Mouse (Mus musculus): ENCODE data around the gene Dnali1. TPM values are rescaled to one million over a fixed set of nuclear protein-coding genes. Genes with fewer than 3 reads are reported as not detected.

Dnali1 gene
- total and polyA plus RNA-seq, 2 experiments from 2014 or later: not detected

DNA sequence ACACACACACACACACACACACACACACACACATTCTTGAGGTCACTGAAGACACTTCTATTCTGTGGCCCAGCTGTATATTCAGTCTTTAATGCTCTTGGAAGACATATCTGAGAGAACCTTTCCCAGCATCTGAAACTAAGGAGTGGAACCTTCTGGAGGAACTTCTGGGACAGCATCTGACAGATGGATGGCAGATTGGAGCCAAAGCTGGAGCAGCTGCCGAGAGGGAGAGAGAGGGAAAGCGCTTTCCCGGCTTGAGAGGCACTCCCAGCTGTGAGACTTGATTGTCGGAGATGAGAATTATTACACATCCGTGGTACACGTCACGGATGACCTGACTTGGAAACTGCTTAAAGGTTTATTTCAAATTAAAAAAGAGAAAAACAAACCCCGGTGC lies 56.8 kb downstream of the Dnali1 start:
- H3K4me2 ChIP-seq (ENCODE audit: low read depth, low read length): no peak overlapping the region
- H3K9me3 ChIP-seq (replicated peaks; ENCODE audit: control insufficient read depth, low read length): no peaks in the 10 kb centered on the region
- DNase-seq (ENCODE audit: low spot score) (no peak), ATAC-seq (ENCODE audit: insufficient read depth, low read depth) (no peak)
- no peaks in the 10 kb centered on the region for H3K4me1 ChIP-seq (ENCODE audit: control insufficient read depth, insufficient read depth)
- no peak overlapping the region for H3K27ac ChIP-seq (ENCODE audit: low read depth)
- no peak overlapping the region for H3K9ac ChIP-seq (replicated peaks; ENCODE audit: low read depth, low read length)
- TF ChIP-seq CTCF (IDR thresholded peaks at IDR 0.05; ENCODE audit: low read depth) (no peak), EP300 (IDR thresholded peaks at IDR 0.05; ENCODE audit: low read depth) (no peak)
- H3K4me3 ChIP-seq (ENCODE audit: low read depth, low read length): no peak overlapping the region
- H3K27me3 ChIP-seq (ENCODE audit: control insufficient read depth, insufficient read depth, low read length): peaks cover 43% of the 10 kb centered on the region
- no peaks in the 10 kb centered on the region for H3K36me3 ChIP-seq (replicated peaks; ENCODE audit: control insufficient read depth, insufficient read depth, low read length)
- 64% methylated on average over 8 of the region's 8 CpGs for WGBS

DNA sequence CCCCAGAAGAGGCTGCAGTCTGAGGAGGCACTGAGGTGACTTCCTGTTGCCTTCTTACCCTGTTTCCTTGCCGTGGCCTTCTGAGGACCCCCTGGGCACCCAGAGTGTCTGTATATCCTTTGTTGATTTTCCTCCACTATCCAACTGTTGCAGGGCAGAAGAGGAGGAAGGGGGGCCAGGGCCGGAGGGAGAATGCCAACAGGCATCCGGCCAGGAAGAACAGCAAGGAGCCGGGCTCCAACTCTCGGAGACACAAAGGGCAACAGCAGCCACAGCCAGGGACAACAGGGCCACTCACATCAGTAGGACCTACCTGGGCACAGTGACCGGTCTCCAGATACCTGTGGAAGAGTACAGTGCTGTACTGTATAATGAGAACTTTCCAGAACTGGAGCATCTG lies 57.3 kb downstream of the Dnali1 start:
- Histone ChIP-seq H3K9me3 (replicated peaks; ENCODE audit: control insufficient read depth, low read length) (no peaks in the 10 kb centered on the region), H3K4me2 (ENCODE audit: low read depth, low read length) (no peak overlapping the region), H3K36me3 (replicated peaks; ENCODE audit: control insufficient read depth, insufficient read depth, low read length) (no peaks in the 10 kb centered on the region), H3K4me1 (ENCODE audit: control insufficient read depth, insufficient read depth) (no peaks in the 10 kb centered on the region), H3K27me3 (ENCODE audit: control insufficient read depth, insufficient read depth, low read length) (peaks cover 43% of the 10 kb centered on the region), H3K4me3 (ENCODE audit: low read depth, low read length) (no peak overlapping the region), H3K9ac (replicated peaks; ENCODE audit: low read depth, low read length) (no peak overlapping the region), H3K27ac (ENCODE audit: low read depth) (no peak overlapping the region)
- TF ChIP-seq CTCF (IDR thresholded peaks at IDR 0.05; ENCODE audit: low read depth) (no peak), EP300 (IDR thresholded peaks at IDR 0.05; ENCODE audit: low read depth) (no peak)
- no peak for DNase-seq (ENCODE audit: low spot score)
- ATAC-seq (ENCODE audit: insufficient read depth, low read depth): no peak
- 54% methylated on average over 6 of the region's 6 CpGs for WGBS

DNA sequence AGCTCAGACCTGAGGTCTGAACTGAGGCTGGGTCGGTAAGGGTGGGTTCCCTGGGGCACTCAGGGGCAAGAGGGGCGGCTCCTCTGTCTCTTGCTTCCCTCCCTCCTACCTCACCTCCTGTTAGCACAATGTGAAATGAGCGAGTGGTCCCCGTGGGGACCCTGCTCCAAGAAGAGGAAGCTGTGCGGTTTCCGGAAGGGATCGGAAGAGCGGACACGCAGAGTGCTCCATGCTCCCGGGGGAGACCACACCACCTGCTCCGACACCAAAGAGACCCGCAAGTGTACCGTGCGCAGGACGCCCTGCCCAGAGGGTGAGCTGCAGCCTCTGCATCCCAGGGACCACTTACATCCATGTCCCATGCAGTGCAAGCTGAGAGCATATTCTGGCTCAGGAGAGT lies 58.0 kb downstream of the Dnali1 start:
- Histone ChIP-seq H3K4me2 (ENCODE audit: low read depth, low read length) (no peak overlapping the region), H3K27ac (ENCODE audit: low read depth) (no peak overlapping the region), H3K36me3 (replicated peaks; ENCODE audit: control insufficient read depth, insufficient read depth, low read length) (no peaks in the 10 kb centered on the region), H3K9ac (replicated peaks; ENCODE audit: low read depth, low read length) (no peak overlapping the region), H3K4me1 (ENCODE audit: control insufficient read depth, insufficient read depth) (no peaks in the 10 kb centered on the region), H3K9me3 (replicated peaks; ENCODE audit: control insufficient read depth, low read length) (no peaks in the 10 kb centered on the region), H3K4me3 (ENCODE audit: low read depth, low read length) (no peak overlapping the region), H3K27me3 (ENCODE audit: control insufficient read depth, insufficient read depth, low read length) (peaks cover 43% of the 10 kb centered on the region)
- DNase-seq (ENCODE audit: low spot score) (no peak), ATAC-seq (ENCODE audit: insufficient read depth, low read depth) (no peak)
- WGBS: 47% methylated on average over 15 of the region's 15 CpGs
- TF ChIP-seq EP300 (IDR thresholded peaks at IDR 0.05; ENCODE audit: low read depth) (no peak), CTCF (IDR thresholded peaks at IDR 0.05; ENCODE audit: low read depth) (no peak)

Other genes with a start within 250 kb of the Dnali1 start
- 31.8 and 41.3 TPM in 2 replicates for gene Yrdc, start 215.0 kb downstream of the Dnali1 start, total RNA-seq (2014; rRNA removed; ENCODE audit: low replicate concordance)
- gene Yrdc, start 215.0 kb downstream of the Dnali1 start, polyA plus RNA-seq (2015; fragmentation: Nextera tagmentation; extraction: Ambion mirVana): 15.8 and 16.9 TPM in 2 replicates
- 70.2 and 127 TPM in 2 replicates for gene 1110065P20Rik, start 214.5 kb downstream of the Dnali1 start, total RNA-seq (2014; rRNA removed; ENCODE audit: low replicate concordance)
- 51.5 and 54.3 TPM in 2 replicates for gene 1110065P20Rik, start 214.5 kb downstream of the Dnali1 start, polyA plus RNA-seq (2015; fragmentation: Nextera tagmentation; extraction: Ambion mirVana)
- 0.39 TPM in 1 of 2 replicates, not detected in the other for gene Maneal, start 203.5 kb downstream of the Dnali1 start, total RNA-seq (2014; rRNA removed; ENCODE audit: low replicate concordance)
- 0.04 and 0.11 TPM in 2 replicates for gene Maneal, start 203.5 kb downstream of the Dnali1 start, polyA plus RNA-seq (2015; fragmentation: Nextera tagmentation; extraction: Ambion mirVana)
- not detected in 2 replicates for gene Epha10, start 184.8 kb downstream of the Dnali1 start, total RNA-seq (2014; rRNA removed; ENCODE audit: low replicate concordance)
- not detected in 2 replicates for gene Epha10, start 184.8 kb downstream of the Dnali1 start, polyA plus RNA-seq (2015; fragmentation: Nextera tagmentation; extraction: Ambion mirVana)
- gene 9930104L06Rik, start 128.7 kb downstream of the Dnali1 start, total RNA-seq (2014; rRNA removed; ENCODE audit: low replicate concordance): 9.7 and 18.7 TPM in 2 replicates
- 6.0 and 7.1 TPM in 2 replicates for gene 9930104L06Rik, start 128.7 kb downstream of the Dnali1 start, polyA plus RNA-seq (2015; fragmentation: Nextera tagmentation; extraction: Ambion mirVana)
- gene Cdca8, start 126.4 kb downstream of the Dnali1 start, total RNA-seq (2014; rRNA removed; ENCODE audit: low replicate concordance): 26.4 and 28.5 TPM in 2 replicates
- gene Cdca8, start 126.4 kb downstream of the Dnali1 start, polyA plus RNA-seq (2015; fragmentation: Nextera tagmentation; extraction: Ambion mirVana): 31.0 and 31.7 TPM in 2 replicates
- 3.8 and 4.0 TPM in 2 replicates for gene Rspo1, start 79.3 kb downstream of the Dnali1 start, total RNA-seq (2014; rRNA removed; ENCODE audit: low replicate concordance)
- gene Rspo1, start 79.3 kb downstream of the Dnali1 start, polyA plus RNA-seq (2015; fragmentation: Nextera tagmentation; extraction: Ambion mirVana): 1.7 and 1.9 TPM in 2 replicates
- gene Gnl2, start 49.1 kb downstream of the Dnali1 start, total RNA-seq (2014; rRNA removed; ENCODE audit: low replicate concordance): 15.5 and 21.1 TPM in 2 replicates
- 44.2 and 47.4 TPM in 2 replicates for gene Gnl2, start 49.1 kb downstream of the Dnali1 start, polyA plus RNA-seq (2015; fragmentation: Nextera tagmentation; extraction: Ambion mirVana)
- 15.9 and 29.2 TPM in 2 replicates for gene Snip1, start 969 bp upstream of the Dnali1 start, total RNA-seq (2014; rRNA removed; ENCODE audit: low replicate concordance)
- gene Snip1, start 969 bp upstream of the Dnali1 start, polyA plus RNA-seq (2015; fragmentation: Nextera tagmentation; extraction: Ambion mirVana): 9.9 and 10.5 TPM in 2 replicates
- gene Meaf6, start 19.4 kb upstream of the Dnali1 start, total RNA-seq (2014; rRNA removed; ENCODE audit: low replicate concordance): 11.0 and 28.9 TPM in 2 replicates
- gene Meaf6, start 19.4 kb upstream of the Dnali1 start, polyA plus RNA-seq (2015; fragmentation: Nextera tagmentation; extraction: Ambion mirVana): 28.9 and 33.2 TPM in 2 replicates
- 0.57 and 1.0 TPM in 2 replicates for gene Zc3h12a, start 62.1 kb upstream of the Dnali1 start, total RNA-seq (2014; rRNA removed; ENCODE audit: low replicate concordance)
- 0.59 and 0.65 TPM in 2 replicates for gene Zc3h12a, start 62.1 kb upstream of the Dnali1 start, polyA plus RNA-seq (2015; fragmentation: Nextera tagmentation; extraction: Ambion mirVana)